Mouse (Mus musculus): Measurements from ENCODE around the gene Gzmn. TPM values are rescaled to one million over a fixed set of nuclear protein-coding genes. Genes with fewer than 3 reads are reported as not detected.

Gzmn gene
- not detected in 2 replicates for polyA plus RNA-seq (2012; rRNA removed)

DNA sequence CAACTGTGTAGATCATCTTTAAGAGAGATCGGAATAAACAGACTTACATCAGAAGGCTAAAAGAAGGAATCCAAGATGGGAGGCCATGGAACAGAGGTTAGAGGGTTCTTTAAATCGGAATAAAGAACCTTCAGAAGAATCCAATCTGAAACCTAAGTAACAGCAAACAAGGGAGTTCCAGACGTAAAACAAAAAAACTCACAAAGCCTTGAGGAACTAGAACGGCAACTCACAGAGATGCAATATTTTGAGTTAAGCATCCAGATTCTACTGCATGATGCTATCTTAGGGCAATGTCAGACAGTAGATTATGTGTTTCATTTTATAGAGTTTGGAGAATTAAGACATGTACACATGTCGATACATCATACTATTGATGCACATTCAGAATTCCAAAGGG lies at the start of gene Gzmn:
TSS of gene Gzmn (minus strand) at position 101 of the 400 bp plus-strand sequence.

DNA sequence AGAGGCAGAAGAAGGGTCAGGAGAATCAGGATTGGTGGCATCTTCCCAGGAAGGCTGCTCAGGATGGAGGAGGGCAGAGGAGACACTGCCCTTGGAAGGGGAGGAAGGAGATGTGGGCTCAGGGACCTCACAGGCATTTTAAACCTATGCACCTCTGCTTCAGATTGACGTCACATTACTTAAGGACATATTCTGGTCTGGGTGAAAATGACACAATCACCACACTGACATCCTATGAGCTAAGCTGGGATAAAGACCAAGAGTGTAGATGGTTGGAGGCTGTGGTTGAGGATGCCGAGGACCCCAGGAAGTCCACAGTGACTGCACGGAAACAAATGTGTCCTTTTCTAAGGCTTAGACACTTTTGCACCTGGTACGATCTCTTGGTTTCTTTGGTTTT lies 36.9 kb upstream of the Gzmn start, which contains the start of gene Gzmf:
TSS of gene Gzmf (minus strand) at position 101 of the 400 bp plus-strand sequence.

DNA sequence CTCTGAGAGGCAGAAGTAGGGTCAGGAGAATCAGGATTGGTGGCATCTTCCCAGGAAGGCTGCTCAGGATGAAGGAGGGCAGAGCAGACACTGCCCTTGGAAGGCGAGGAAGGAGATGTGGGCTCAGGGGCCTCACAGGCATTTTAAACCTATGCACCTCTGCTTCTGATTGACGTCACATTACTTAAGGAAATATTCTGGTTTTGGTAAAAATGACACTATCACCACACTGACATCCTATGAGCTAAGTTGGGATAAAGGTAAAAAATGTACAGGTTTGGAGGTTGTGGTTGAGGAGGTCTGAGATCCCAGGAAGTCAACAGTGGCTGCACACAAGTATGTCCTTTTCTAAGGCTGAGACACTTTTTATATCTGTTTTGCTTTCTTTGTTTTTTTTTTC lies 14.9 kb downstream of the Gzmn start, which contains the start of gene Gzmg:
TSS of gene Gzmg (minus strand) at position 101 of the 400 bp plus-strand sequence.

DNA sequence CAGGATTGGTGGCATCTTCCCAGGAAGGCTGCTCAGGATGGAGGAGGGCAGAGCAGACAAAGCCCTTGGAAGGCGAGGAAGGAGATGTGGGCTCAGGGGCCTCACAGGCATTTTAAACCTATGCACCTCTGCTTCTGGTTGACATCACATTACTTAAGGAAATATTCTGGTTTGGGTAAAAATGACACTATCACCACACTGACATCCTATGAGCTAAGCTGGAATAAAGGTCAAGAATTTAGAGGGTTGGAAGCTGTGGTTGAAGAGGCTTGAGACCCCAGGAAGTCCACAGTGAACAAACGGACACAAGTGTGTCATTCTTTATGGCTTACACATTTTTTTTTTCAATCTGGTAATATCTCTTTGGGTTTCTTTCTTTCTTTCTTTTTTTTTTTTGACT lies 41.9 kb downstream of the Gzmn start, which contains the start of gene Gzmd:
TSS of gene Gzmd (minus strand) at position 101 of the 400 bp plus-strand sequence.

DNA sequence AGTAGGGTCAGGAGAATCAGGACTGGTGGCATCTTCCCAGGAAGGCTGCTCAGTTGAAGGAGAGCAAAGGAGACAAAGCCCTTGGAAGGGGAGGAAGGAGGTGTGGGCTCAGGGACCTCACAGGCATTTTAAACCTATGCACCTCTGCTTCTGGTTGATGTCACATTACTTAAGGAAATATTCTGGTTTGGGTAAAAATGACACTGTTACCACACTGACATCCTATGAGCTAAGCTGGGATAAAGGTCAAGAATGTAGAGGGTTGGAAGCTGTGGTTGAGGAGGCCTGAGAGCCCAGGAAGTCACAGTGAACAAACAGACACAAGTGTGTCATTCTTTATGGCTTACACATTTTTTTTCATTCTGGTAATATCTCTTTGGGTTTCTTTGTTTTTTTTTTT lies 53.9 kb downstream of the Gzmn start, which contains the start of gene Gzme:
TSS of gene Gzme (minus strand) at position 101 of the 400 bp plus-strand sequence.

Other genes starting within 250 kb of the Gzmn start
- gene Cma1, start 229.9 kb downstream of the Gzmn start, polyA plus RNA-seq (2012; rRNA removed): 1.3 and 3.1 TPM in 2 replicates
- not detected in 2 replicates for gene Cma2, start 223.6 kb downstream of the Gzmn start, polyA plus RNA-seq (2012; rRNA removed)
- 16.9 and 47.6 TPM in 2 replicates for gene Mcpt1, start 156.6 kb downstream of the Gzmn start, polyA plus RNA-seq (2012; rRNA removed)
- not detected in 2 replicates for gene Mcpt9, start 144.1 kb downstream of the Gzmn start, polyA plus RNA-seq (2012; rRNA removed)
- 7.9 and 8.6 TPM in 2 replicates for gene Mcpt2, start 132.6 kb downstream of the Gzmn start, polyA plus RNA-seq (2012; rRNA removed)
- gene Mcpt4, start 112.3 kb downstream of the Gzmn start, polyA plus RNA-seq (2012; rRNA removed): 1.5 and 2.9 TPM in 2 replicates
- not detected in 2 replicates for gene Mcpt8, start 89.3 kb downstream of the Gzmn start, polyA plus RNA-seq (2012; rRNA removed)
- not detected in 2 replicates for gene Ctsg, start 72.0 kb downstream of the Gzmn start, polyA plus RNA-seq (2012; rRNA removed)
- not detected in 2 replicates for gene Gzme, start 54.0 kb downstream of the Gzmn start, polyA plus RNA-seq (2012; rRNA removed)
- gene Gzmd, start 42.0 kb downstream of the Gzmn start, polyA plus RNA-seq (2012; rRNA removed): not detected in 2 replicates
- gene Gzmg, start 15.0 kb downstream of the Gzmn start, polyA plus RNA-seq (2012; rRNA removed): not detected in 2 replicates
- not detected in 2 replicates for gene Gzmf, start 36.8 kb upstream of the Gzmn start, polyA plus RNA-seq (2012; rRNA removed)
- gene Gzmc, start 60.1 kb upstream of the Gzmn start, polyA plus RNA-seq (2012; rRNA removed): not detected in 2 replicates
- gene Gzmb, start 87.7 kb upstream of the Gzmn start, polyA plus RNA-seq (2012; rRNA removed): 0.08 and 0.09 TPM in 2 replicates
- 0.25 TPM in 1 of 2 replicates, not detected in the other for gene Atp12a, start 190.5 kb upstream of the Gzmn start, polyA plus RNA-seq (2012; rRNA removed)
- not detected in 2 replicates for gene Rnf17, start 228.0 kb upstream of the Gzmn start, polyA plus RNA-seq (2012; rRNA removed)

Data from stomach, adult 2 months (tissue).